Mouse (Mus musculus) limb, embryonic 12.5 days (tissue): Measurements from ENCODE around the gene Ttc7b. TPM values are rescaled to one million over a fixed set of nuclear protein-coding genes. Genes with fewer than 3 reads are reported as not detected.

ENCODE experiments used
- ATAC-seq: fragments of 200-750 bp; cut with Nextera tagmentation; 2 replicates; pipeline ENCODE4 v1.8.0; 2017; ENCODE audit warnings: low read depth, moderate TSS enrichment; ENCODE audit not compliant: insufficient number of reproducible peaks, insufficient read depth, low FRiP score, low TSS enrichment
- H3K27ac ChIP-seq: fragments of 300-500 bp; sonication (generic); 2 replicates; pipeline ENCODE4 v1.5.1; 2016; ENCODE audit warnings: mild to moderate bottlenecking, moderate library complexity
- H3K27me3 ChIP-seq: fragments of 300-500 bp; sonication (generic); 2 replicates; pipeline ENCODE4 v1.6.1; 2016; ENCODE audit warnings: mild to moderate bottlenecking, moderate library complexity
- H3K36me3 ChIP-seq: fragments of 300-500 bp; sonication (generic); 2 replicates; pipeline ENCODE4 v1.6.1; 2016; ENCODE audit warnings: mild to moderate bottlenecking, moderate library complexity
- H3K4me1 ChIP-seq: fragments of 300-500 bp; sonication (generic); replicated peaks from 2 replicates; pipeline ENCODE4 v1.6.1; 2016
- H3K4me2 ChIP-seq: fragments of 300-500 bp; sonication (generic); 2 replicates; pipeline ENCODE4 v1.6.1; 2016; ENCODE audit warnings: mild to moderate bottlenecking, moderate library complexity
- H3K4me3 ChIP-seq: fragments of 300-500 bp; sonication (generic); replicated peaks from 2 replicates; pipeline ENCODE4 v1.5.1; 2016; ENCODE audit warnings: mild to moderate bottlenecking
- H3K9ac ChIP-seq: fragments of 300-500 bp; sonication (generic); replicated peaks from 2 replicates; pipeline ENCODE4 v1.6.1; 2016; ENCODE audit warnings: mild to moderate bottlenecking, moderate library complexity
- H3K9me3 ChIP-seq: fragments of 300-500 bp; sonication (generic); 2 replicates; pipeline ENCODE4 v1.6.1; 2016; ENCODE audit warnings: mild to moderate bottlenecking, moderate library complexity
- WGBS: fragments of 180-500 bp; shearing (Covaris S2); methylation state at CpG from one replicate; pipeline ENCODE4 v1.1.7; 2016; 5-methylcytosine and 5-hydroxymethylcytosine counted together
- polyA plus RNA-seq: library from polyadenylated mRNA; unstranded; fragments of >200 nt; fragmentation: Nextera tagmentation; extraction: Ambion mirVana; gene quantifications from 2 replicates; pipeline ENCODE4 v1.2.1, GENCODE M21; 2016

The Ttc7b gene
- polyA plus RNA-seq, 1 experiment from 2014 or later: 4.8 TPM

GRCm38 (mm10) chr12:100538445-100539157 is 18.0 kb upstream of the Ttc7b start:
- 69% methylated on average over 7 of the region's 7 CpGs for WGBS
- Histone ChIP-seq H3K9me3 (no peaks in the 10 kb centered on the region), H3K4me2 (no peak overlapping the region), H3K27me3 (no peaks in the 10 kb centered on the region), H3K27ac (no peak overlapping the region), H3K9ac (no peak overlapping the region), H3K36me3 (no peaks in the 10 kb centered on the region), H3K4me3 (no peak overlapping the region), H3K4me1 (peaks cover 8% of the 10 kb centered on the region)
- no peak for ATAC-seq

- Histone ChIP-seq H3K36me3 (no peaks in the 10 kb centered on the region), H3K27ac (no peak overlapping the region), H3K9me3 (no peaks in the 10 kb centered on the region), H3K27me3 (no peaks in the 10 kb centered on the region), H3K4me3 (no peak overlapping the region), H3K9ac (no peak overlapping the region), H3K4me2 (no peak overlapping the region), H3K4me1 (peaks cover 8% of the 10 kb centered on the region)
- ATAC-seq: no peak
- WGBS: 69% methylated on average over 11 of the region's 11 CpGs
These were observed 16.5 kb upstream of the Ttc7b start for GRCm38 (mm10) chr12:100537091-100537490.

GRCm38 (mm10) chr12:100535028-100535427 is 14.4 kb upstream of the Ttc7b start:
- H3K4me2 ChIP-seq: no peak overlapping the region
- no peaks in the 10 kb centered on the region for H3K36me3 ChIP-seq
- no peak overlapping the region for H3K4me3 ChIP-seq
- H3K4me1 ChIP-seq: peaks cover 11% of the 10 kb centered on the region
- no peak overlapping the region for H3K9ac ChIP-seq
- ATAC-seq: no peak
- H3K27ac ChIP-seq: no peak overlapping the region
- no peaks in the 10 kb centered on the region for H3K9me3 ChIP-seq
- 58% methylated on average over 12 of the region's 12 CpGs for WGBS
- H3K27me3 ChIP-seq: no peaks in the 10 kb centered on the region

- no peaks in the 10 kb centered on the region for H3K36me3 ChIP-seq
- ATAC-seq: no peak
- 70% methylated on average over 3 of the region's 3 CpGs for WGBS
- no peaks in the 10 kb centered on the region for H3K9me3 ChIP-seq
- no peak overlapping the region for H3K9ac ChIP-seq
- peaks cover 11% of the 10 kb centered on the region for H3K4me1 ChIP-seq
- no peak overlapping the region for H3K4me3 ChIP-seq
- H3K27ac ChIP-seq: peak overlapping the region; percentile 41; the same call in 1 of the 2 replicates
- H3K4me2 ChIP-seq: no peak overlapping the region
- H3K27me3 ChIP-seq: no peaks in the 10 kb centered on the region
These were observed 13.4 kb upstream of the Ttc7b start for GRCm38 (mm10) chr12:100534028-100534427.

GRCm38 (mm10) chr12:100533209-100533608 is 12.6 kb upstream of the Ttc7b start:
- 80% methylated on average over 4 of the region's 4 CpGs for WGBS
- peaks cover 17% of the 10 kb centered on the region for H3K4me1 ChIP-seq

GRCm38 (mm10) chr12:100531740-100532139 is 11.1 kb upstream of the Ttc7b start:
- Histone ChIP-seq H3K27ac (no peak overlapping the region), H3K9ac (no peak overlapping the region), H3K9me3 (no peaks in the 10 kb centered on the region), H3K4me1 (peaks cover 29% of the 10 kb centered on the region), H3K4me2 (no peak overlapping the region), H3K27me3 (no peaks in the 10 kb centered on the region), H3K4me3 (no peak overlapping the region), H3K36me3 (no peaks in the 10 kb centered on the region)
- 91% methylated on average over 1 of the region's 1 CpGs for WGBS
- no peak for ATAC-seq

More at GRCm38 (mm10) chr12:100533209-100533608, 12.6 kb upstream of the Ttc7b start:
- Histone ChIP-seq H3K9me3 (no peaks in the 10 kb centered on the region), H3K9ac (no peak overlapping the region), H3K36me3 (no peaks in the 10 kb centered on the region), H3K4me3 (no peak overlapping the region), H3K4me2 (no peak overlapping the region), H3K27me3 (no peaks in the 10 kb centered on the region), H3K27ac (no peak overlapping the region)
- ATAC-seq: no peak

GRCm38 (mm10) chr12:100530871-100531270 is 10.2 kb upstream of the Ttc7b start:
- H3K9me3 ChIP-seq: no peaks in the 10 kb centered on the region
- H3K27me3 ChIP-seq: no peaks in the 10 kb centered on the region
- H3K27ac ChIP-seq: no peak overlapping the region
- H3K4me1 ChIP-seq: peaks cover 29% of the 10 kb centered on the region
- H3K36me3 ChIP-seq: no peaks in the 10 kb centered on the region
- no peak for ATAC-seq
- no peak overlapping the region for H3K4me3 ChIP-seq
- no peak overlapping the region for H3K9ac ChIP-seq
- no peak overlapping the region for H3K4me2 ChIP-seq
- WGBS: 74% methylated on average over 5 of the region's 5 CpGs

- Histone ChIP-seq H3K36me3 (no peaks in the 10 kb centered on the region), H3K9ac (no peak overlapping the region), H3K4me1 (peaks cover 28% of the 10 kb centered on the region), H3K27ac (no peak overlapping the region), H3K4me3 (no peak overlapping the region), H3K4me2 (no peak overlapping the region), H3K27me3 (no peaks in the 10 kb centered on the region), H3K9me3 (no peaks in the 10 kb centered on the region)
- ATAC-seq: no peak
- WGBS: 82% methylated on average over 5 of the region's 5 CpGs
These were observed 9.0 kb upstream of the Ttc7b start for GRCm38 (mm10) chr12:100529651-100530050.

- Histone ChIP-seq H3K27ac (no peak overlapping the region), H3K36me3 (no peaks in the 10 kb centered on the region), H3K4me3 (no peak overlapping the region), H3K9ac (no peak overlapping the region), H3K4me1 (peaks cover 24% of the 10 kb centered on the region), H3K9me3 (no peaks in the 10 kb centered on the region), H3K4me2 (no peak overlapping the region), H3K27me3 (no peaks in the 10 kb centered on the region)
- ATAC-seq: no peak
- WGBS: 16% methylated on average over 8 of the region's 8 CpGs
These were observed 8.5 kb upstream of the Ttc7b start for GRCm38 (mm10) chr12:100529172-100529571.

- H3K4me3 ChIP-seq: no peak overlapping the region
- no peak for ATAC-seq
- no peak overlapping the region for H3K9ac ChIP-seq
- peaks cover 24% of the 10 kb centered on the region for H3K4me1 ChIP-seq
- H3K36me3 ChIP-seq: no peaks in the 10 kb centered on the region
- H3K4me2 ChIP-seq: peak overlapping the region; percentile 38; the same call in 1 of the 2 replicates
- no peak overlapping the region for H3K27ac ChIP-seq
- WGBS: 62% methylated on average over 3 of the region's 3 CpGs
- no peaks in the 10 kb centered on the region for H3K27me3 ChIP-seq
- no peaks in the 10 kb centered on the region for H3K9me3 ChIP-seq
These were observed 7.6 kb upstream of the Ttc7b start for GRCm38 (mm10) chr12:100528246-100528645.

GRCm38 (mm10) chr12:100527753-100528152 is 7.1 kb upstream of the Ttc7b start:
- Histone ChIP-seq H3K4me1 (peaks cover 24% of the 10 kb centered on the region), H3K9ac (no peak overlapping the region), H3K9me3 (no peaks in the 10 kb centered on the region), H3K27ac (no peak overlapping the region), H3K4me3 (no peak overlapping the region), H3K4me2 (peak overlapping the region; percentile 38), H3K27me3 (no peaks in the 10 kb centered on the region), H3K36me3 (no peaks in the 10 kb centered on the region)
- ATAC-seq: peak; percentile 95
- 6% methylated on average over 9 of the region's 9 CpGs for WGBS

- Histone ChIP-seq H3K27ac (no peak overlapping the region), H3K36me3 (no peaks in the 10 kb centered on the region), H3K4me1 (peaks cover 24% of the 10 kb centered on the region), H3K9me3 (no peaks in the 10 kb centered on the region), H3K9ac (no peak overlapping the region), H3K4me3 (no peak overlapping the region), H3K4me2 (peak overlapping the region; percentile 38), H3K27me3 (no peaks in the 10 kb centered on the region)
- ATAC-seq: no peak
- WGBS: 76% methylated on average over 9 of the region's 9 CpGs
These were observed 6.6 kb upstream of the Ttc7b start for GRCm38 (mm10) chr12:100527241-100527640.
